Mouse (Mus musculus) CH12.LX (cell line): Measurements from ENCODE around the gene Hoxb3. TPM values are rescaled to one million over a fixed set of nuclear protein-coding genes. Genes with fewer than 3 reads are reported as not detected.

Experiments used
- DNase-seq: peaks from one replicate; pipeline ENCODE4 v3.0.0-alpha.2; 2013; ENCODE audit errors: extremely low read depth
- H3K27ac ChIP-seq: 2 replicates; pipeline ENCODE4 v1.5.1; 2012; ENCODE audit warnings: low read depth, mild to moderate bottlenecking, control low read depth, moderate library complexity; ENCODE audit not compliant: insufficient read depth
- H3K27me3 ChIP-seq: replicated peaks from 2 replicates; pipeline ENCODE3; 2012; ENCODE audit warnings: inconsistent platforms
- H3K36me3 ChIP-seq, 2 experiments: replicated peaks in 1 of 2; 2 replicates each; pipeline versions ENCODE3 to v1.6.1; 2012; ENCODE audit warnings: inconsistent platforms in 1 of 2, low read length in 1 of 2, mild to moderate bottlenecking in 1 of 2, mixed read lengths in 1 of 2, moderate library complexity in 1 of 2; ENCODE audit not compliant: control insufficient read depth in 1 of 2, insufficient read depth in 1 of 2
- H3K4me1 ChIP-seq, 2 experiments: 2 replicates each; pipeline ENCODE4 v1.6.1; 2012; ENCODE audit warnings: inconsistent platforms in 1 of 2, moderate library complexity in 1 of 2; ENCODE audit not compliant: insufficient read depth in 2 of 2, control insufficient read depth in 1 of 2
- H3K4me2 ChIP-seq: 2 replicates; pipeline ENCODE4 v1.6.1; 2012; ENCODE audit warnings: low read depth, mild to moderate bottlenecking, control low read depth; ENCODE audit not compliant: poor library complexity, insufficient read depth, severe bottlenecking
- H3K4me3 ChIP-seq, 3 experiments: fragments of 150-350 bp in 1 of 3; sonication (generic) in 1 of 3; replicated peaks in 1 of 3; 2 replicates each; pipeline versions ENCODE3 to v1.5.1; 2011 to 2012; ENCODE audit warnings: low read depth in 2 of 3, low read length in 2 of 3, mild to moderate bottlenecking in 2 of 3, moderate library complexity in 2 of 3, control low read depth in 1 of 3, improper control_type of control experiment in 1 of 3, inconsistent platforms in 1 of 3, mixed read lengths in 1 of 3; ENCODE audit not compliant: poor library complexity in 1 of 3
- H3K79me2 ChIP-seq: replicated peaks from 2 replicates; pipeline ENCODE4 v1.6.1; 2012; ENCODE audit warnings: mild to moderate bottlenecking, moderate library complexity; ENCODE audit not compliant: control insufficient read depth, poor library complexity, insufficient read depth, severe bottlenecking; ENCODE audit errors: extremely low read depth
- H3K9ac ChIP-seq: 2 replicates; pipeline ENCODE4 v1.6.1; 2012; ENCODE audit warnings: low read depth, mild to moderate bottlenecking, control low read depth, moderate library complexity; ENCODE audit not compliant: insufficient read depth
- H3K9me3 ChIP-seq: replicated peaks from 2 replicates; pipeline ENCODE3; 2012; ENCODE audit warnings: low read length, inconsistent platforms, mixed read lengths
- E2F4 ChIP-seq: IDR thresholded peaks from 2 replicates; pipeline ENCODE4 v1.6.1; 2011; ENCODE audit warnings: low read depth, low read length, improper control_type of control experiment; ENCODE audit not compliant: insufficient replicate concordance
- ELF1 ChIP-seq: IDR thresholded peaks from 2 replicates; pipeline ENCODE4 v1.6.1; 2014; ENCODE audit warnings: low read depth, mild to moderate bottlenecking, inconsistent platforms, low read length, improper control_type of control experiment
- JUND ChIP-seq: conservative IDR thresholded peaks from 2 replicates; pipeline ENCODE4 v1.6.1; 2011; ENCODE audit warnings: low read depth, low read length, improper control_type of control experiment
- MYC ChIP-seq: IDR thresholded peaks from 2 replicates; pipeline ENCODE4 v1.6.1; 2011; ENCODE audit warnings: low read depth, mild to moderate bottlenecking, improper control_type of control experiment, low read length
- NRF1 ChIP-seq: IDR thresholded peaks from 2 replicates; pipeline ENCODE4 v1.6.1; 2014; ENCODE audit warnings: low read depth, mild to moderate bottlenecking, inconsistent platforms, low read length, improper control_type of control experiment, moderate library complexity
- POLR2A ChIP-seq: IDR thresholded peaks from 2 replicates; pipeline ENCODE4 v1.6.1; 2011; ENCODE audit warnings: low read depth, mild to moderate bottlenecking, improper control_type of control experiment, low read length
- POLR2AphosphoS2 ChIP-seq: IDR thresholded peaks from 2 replicates; pipeline ENCODE4 v1.6.1; 2011; ENCODE audit warnings: low read depth, low read length, improper control_type of control experiment
- SMC3 ChIP-seq: IDR thresholded peaks from 2 replicates; pipeline ENCODE4 v1.6.1; 2011; ENCODE audit warnings: low read depth, low read length, improper control_type of control experiment
- TCF12 ChIP-seq: IDR thresholded peaks from 2 replicates; pipeline ENCODE4 v1.6.1; 2014; ENCODE audit warnings: low read depth, mild to moderate bottlenecking, inconsistent platforms, low read length, improper control_type of control experiment
- USF2 ChIP-seq: conservative IDR thresholded peaks from 2 replicates; pipeline ENCODE4 v1.6.1; 2011; ENCODE audit warnings: low read depth, low read length, improper control_type of control experiment
- ZKSCAN1 ChIP-seq: IDR thresholded peaks from 2 replicates; pipeline ENCODE4 v1.6.1; 2012; ENCODE audit warnings: low read depth, inconsistent platforms, low read length, improper control_type of control experiment, borderline replicate concordance
- ZMIZ1 ChIP-seq: IDR thresholded peaks from 2 replicates; pipeline ENCODE4 v1.6.1; 2012; ENCODE audit warnings: low read depth, mild to moderate bottlenecking, inconsistent platforms, low read length, improper control_type of control experiment
- dilution Hi-C: fragments of 300-500 bp; cut with MboI; formaldehyde crosslinking; loops from 2 replicates; pipeline ENCODE4 v1.14.3; 2020; ENCODE audit warnings: low sequenced_read_pairs; ENCODE audit not compliant: extremely low pct_unique_long_range_greater_than_20kb, extremely low pct_ligation_motif_present
- in situ Hi-C: fragments of 300-500 bp; cut with MboI; formaldehyde crosslinking; loops from 3 replicates; pipeline ENCODE4 v1.14.3; 2019; ENCODE audit warnings: low sequenced_read_pairs, low pct_ligation_motif_present, low pct_unique_long_range_greater_than_20kb, mixed read lengths
- polyA plus RNA-seq: library from polyadenylated mRNA; unstranded; fragments of >175 nt; gene quantifications from 2 replicates; pipeline ENCODE4 v1.2.1, GENCODE M21; 2012; ENCODE audit warnings: low read depth; ENCODE audit not compliant: insufficient read length
- total RNA-seq, 2 experiments: library from RNA; depleted of rRNA; stranded (reverse); fragments of 300-350 nt in 1 of 2; fragments of >200 nt in 1 of 2; gene quantifications; 2 replicates each; pipeline ENCODE4 v1.2.3; 2012 to 2014

The Hoxb3 gene
- total and polyA plus RNA-seq, 3 experiments = 0.07 to 0.29 (median 0.21) TPM

DNA sequence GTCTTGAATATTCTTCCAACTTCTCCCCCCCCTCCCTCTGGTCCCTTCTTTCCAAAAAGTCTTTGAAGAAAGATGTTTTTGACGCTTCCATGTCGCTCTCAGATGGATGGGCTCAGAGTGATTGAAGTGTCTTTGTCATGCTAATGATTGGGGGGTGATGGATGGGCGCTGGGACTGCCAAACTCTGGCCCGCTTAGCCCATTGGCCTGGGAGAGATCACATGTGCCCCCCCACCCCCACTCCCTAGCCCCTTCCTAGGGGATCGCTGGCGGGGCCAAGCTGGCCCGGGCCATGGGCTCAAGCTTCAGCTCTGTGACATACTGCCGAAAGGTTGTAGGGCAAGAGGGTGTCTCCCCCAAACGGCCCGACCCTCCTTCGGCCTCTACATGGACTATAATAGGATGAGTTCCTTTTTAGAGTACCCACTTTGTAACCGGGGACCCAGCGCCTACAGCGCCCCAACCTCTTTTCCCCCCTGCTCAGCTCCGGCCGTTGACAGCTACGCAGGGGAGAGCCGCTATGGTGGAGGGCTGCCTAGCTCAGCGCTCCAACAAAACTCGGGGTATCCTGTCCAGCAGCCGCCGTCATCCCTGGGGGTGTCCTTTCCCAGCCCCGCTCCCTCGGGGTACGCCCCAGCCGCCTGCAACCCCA is 42.4 kb downstream of the Hoxb3 start, which contains the start of gene Hoxb1:
TSS of gene Hoxb1 (plus strand) at position 312 of the 651 bp plus-strand sequence.
- Histone ChIP-seq H3K4me1 (no peaks in the 10 kb centered on the region; a peak in 1 of 4 replicates), H3K4me3 (no peak within 1 kb of the TSS), H3K27me3 (peaks cover 92% of the 10 kb centered on the region), H3K36me3 (no peaks in the 10 kb centered on the region), H3K9me3 (no peaks in the 10 kb centered on the region), H3K9ac (no peak within 1 kb of the TSS), H3K4me2 (no peak within 1 kb of the TSS), H3K79me2 (no peaks in the 10 kb centered on the region), H3K27ac (no peak within 1 kb of the TSS)
- TF ChIP-seq TCF12 = no peak
- no peak for TF ChIP-seq ZMIZ1
- no peak for TF ChIP-seq POLR2A
- no peak for TF ChIP-seq POLR2AphosphoS2
- TF ChIP-seq USF2 = no peak
- no peak for TF ChIP-seq NRF1
- no peak for TF ChIP-seq ZKSCAN1
- dilution Hi-C loops = no loop called here
- in situ Hi-C loops = no loop called here
- no peak for DNase-seq

DNA sequence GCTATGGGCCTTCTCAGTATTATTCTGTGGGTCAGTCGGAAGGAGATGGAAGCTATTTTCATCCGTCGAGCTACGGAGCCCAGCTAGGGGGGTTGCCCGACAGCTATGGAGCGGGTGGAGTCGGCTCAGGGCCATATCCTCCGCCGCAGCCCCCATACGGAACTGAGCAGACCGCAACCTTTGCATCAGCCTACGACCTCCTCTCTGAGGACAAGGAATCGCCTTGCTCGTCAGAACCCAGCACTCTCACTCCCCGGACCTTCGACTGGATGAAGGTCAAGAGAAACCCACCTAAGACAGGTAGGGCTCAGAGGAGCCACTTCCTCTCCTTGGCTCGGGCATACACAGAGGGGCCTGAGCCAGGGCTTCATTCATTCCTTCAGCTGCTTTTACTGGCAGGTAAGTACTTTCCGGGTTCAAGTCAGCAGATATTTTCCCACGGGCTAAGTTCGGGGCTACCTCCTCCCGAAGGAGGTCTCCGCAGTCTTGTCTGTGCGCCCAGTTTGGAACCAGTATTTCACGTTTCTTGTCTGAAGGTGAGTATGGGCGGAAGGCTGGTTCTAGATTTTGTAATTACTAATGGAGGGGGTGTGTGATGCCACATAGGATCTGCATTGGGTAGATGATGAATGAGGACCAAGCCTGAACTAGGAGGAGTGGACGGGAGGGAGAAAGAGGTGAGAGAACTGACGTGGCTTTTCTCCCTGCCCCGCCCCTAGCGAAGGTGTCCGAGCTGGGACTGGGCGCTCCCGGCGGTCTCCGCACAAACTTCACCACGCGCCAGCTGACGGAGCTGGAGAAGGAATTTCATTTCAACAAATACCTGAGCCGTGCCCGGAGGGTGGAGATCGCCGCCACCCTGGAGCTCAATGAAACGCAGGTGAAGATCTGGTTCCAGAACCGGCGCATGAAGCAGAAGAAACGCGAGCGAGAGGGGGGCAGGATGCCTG is 43.2 kb downstream of the Hoxb3 start:
- Histone ChIP-seq H3K4me3 (no peak overlapping the region), H3K4me2 (no peak overlapping the region), H3K9me3 (no peaks in the 10 kb centered on the region), H3K4me1 (no peaks in the 10 kb centered on the region; a peak in 1 of 4 replicates), H3K27me3 (peaks cover 95% of the 10 kb centered on the region), H3K27ac (no peak overlapping the region), H3K9ac (no peak overlapping the region), H3K79me2 (no peaks in the 10 kb centered on the region), H3K36me3 (no peaks in the 10 kb centered on the region)
- in situ Hi-C loops = no loop called here
- no peak for TF ChIP-seq ZKSCAN1
- no peak for TF ChIP-seq ELF1
- no peak for TF ChIP-seq MYC
- TF ChIP-seq E2F4 = no peak
- TF ChIP-seq SMC3 = no peak
- no peak for TF ChIP-seq POLR2A
- no peak for TF ChIP-seq JUND
- DNase-seq = no peak
- dilution Hi-C loops = no loop called here
